8 mouse cellular contexts compared by ENCODE assay signal in genomic region chr9:101073041-101073986, GRCm38 (mm10). TPM values are rescaled to one million over a fixed set of nuclear protein-coding genes. Genes with fewer than 3 reads are reported as not detected.
DNase-seq lines count a peak whose midpoint lies in the region; ATAC-seq and TF ChIP-seq lines count a peak whose summit lies in the region.

No protein-coding gene starts in this region.

- H3K4me1 ChIP-seq in erythroblast, embryonic 14.5 days (ENCODE audit: control insufficient read depth), result peaks cover 31% of the 10 kb centered on the region
- peaks cover 12% of the 10 kb centered on the region for H3K4me1 ChIP-seq in heart, embryonic 12.5 days (replicated peaks)
- peaks cover 7% of the 10 kb centered on the region for H3K4me1 ChIP-seq in kidney, postnatal 0 days (replicated peaks; ENCODE audit: insufficient read depth, low read length)
- peaks cover 5% of the 10 kb centered on the region for H3K4me1 ChIP-seq in liver, embryonic 11.5 days (replicated peaks; ENCODE audit: control insufficient read depth, insufficient read depth, low read length)
- H3K4me1 ChIP-seq in stomach, embryonic 14.5 days (ENCODE audit: control insufficient read depth, insufficient read depth, low read length), result peaks cover 7% of the 10 kb centered on the region

- peak overlapping the region; percentile 93 for H3K4me2 ChIP-seq in heart, embryonic 12.5 days
- peak overlapping the region; percentile 66 for H3K4me2 ChIP-seq in kidney, postnatal 0 days (ENCODE audit: low read length)
- peak overlapping the region; percentile 91 for H3K4me2 ChIP-seq in liver, embryonic 11.5 days
- peak overlapping the region; percentile 60 for H3K4me2 ChIP-seq in stomach, embryonic 14.5 days (replicated peaks; ENCODE audit: low read depth, low read length)

- peak overlapping the region; percentile 88 for H3K9ac ChIP-seq in heart, embryonic 12.5 days
- peak overlapping the region; percentile 91 for H3K9ac ChIP-seq in kidney, postnatal 0 days (ENCODE audit: low read depth, low read length)
- peak overlapping the region; percentile 99 for H3K9ac ChIP-seq in liver, embryonic 11.5 days (ENCODE audit: low read depth, low read length)
- peak overlapping the region; percentile 82 for H3K9ac ChIP-seq in stomach, embryonic 14.5 days (replicated peaks; ENCODE audit: low read depth, low read length)

- H3K27ac ChIP-seq in heart, embryonic 12.5 days (ENCODE audit: poor library complexity, severe bottlenecking), result peak overlapping the region; percentile 98
- peak overlapping the region; percentile 99 for H3K27ac ChIP-seq in kidney, postnatal 0 days
- peak overlapping the region; percentile 99 for H3K27ac ChIP-seq in liver, embryonic 11.5 days (ENCODE audit: low read depth, low read length)
- H3K27ac ChIP-seq in stomach, embryonic 14.5 days (ENCODE audit: low read length), result peak overlapping the region; percentile 93

- 2% methylated on average over 51 of the region's 65 CpGs for WGBS in heart, embryonic 12.5 days
- 2% methylated on average over 56 of the region's 65 CpGs for WGBS in kidney, postnatal 0 days
- 1% methylated on average over 61 of the region's 65 CpGs for whole genome bisulfite sequencing in liver, embryonic 11.5 days
- 2% methylated on average over 63 of the region's 65 CpGs for WGBS in stomach, embryonic 14.5 days

- peak overlapping the region; percentile 78 for H3ac ChIP-seq in C2C12 (ENCODE audit: control insufficient read depth, insufficient read length, low read depth)

- peak; percentile 100 for DNase-seq in brain, embryonic 14.5 days (ENCODE audit: low read depth)
- peak; percentile 99 for DNase-seq in kidney, postnatal 0 days (ENCODE audit: low spot score)
- peak; percentile 98 for DNase-seq in liver, embryonic 11.5 days (ENCODE audit: low spot score)
- DNase-seq in naive thymus-derived CD4-positive, alpha-beta T cell, adult 2 months (ENCODE audit: low read depth), result peak; percentile 98

- TF ChIP-seq CTCF in C2C12 (IDR thresholded peaks at IDR 0.05; ENCODE audit: control insufficient read depth, insufficient read depth, insufficient read length), result no peak
- no peak for TF ChIP-seq CTCF in brain, embryonic 14.5 days (IDR thresholded peaks at IDR 0.05; ENCODE audit: borderline replicate concordance, extremely low read depth, insufficient read depth, insufficient read length)
- no peak for TF ChIP-seq CTCF in kidney, postnatal 0 days (IDR thresholded peaks at IDR 0.05; ENCODE audit: low read depth)

- H3K9me3 ChIP-seq in erythroblast, embryonic 14.5 days (ENCODE audit: control insufficient read depth, low read length), result peaks cover 7% of the 10 kb centered on the region
- 0 out of 2 replicates have a peak, but pooled peaks cover 3% of the 10 kb centered on the region for H3K9me3 ChIP-seq in heart, embryonic 12.5 days (replicated peaks)
- H3K9me3 ChIP-seq in kidney, postnatal 0 days (replicated peaks; ENCODE audit: low read length), result no peaks in the 10 kb centered on the region
- H3K9me3 ChIP-seq in liver, embryonic 11.5 days (ENCODE audit: control insufficient read depth, low read length), result no peaks in the 10 kb centered on the region
- H3K9me3 ChIP-seq in stomach, embryonic 14.5 days (ENCODE audit: control insufficient read depth, low read depth, low read length), result no peaks in the 10 kb centered on the region

- TF ChIP-seq POLR2A in brain, embryonic 14.5 days (IDR thresholded peaks at IDR 0.05; ENCODE audit: borderline replicate concordance, extremely low read depth, insufficient read depth, insufficient read length, poor library complexity, severe bottlenecking), result peak; percentile 56; the same call in 1 of the 2 replicates

- no peaks in the 10 kb centered on the region for H3K27me3 ChIP-seq in C2C12 (ENCODE audit: control insufficient read depth, insufficient read depth, insufficient read length)
- no peaks in the 10 kb centered on the region for H3K27me3 ChIP-seq in erythroblast, embryonic 14.5 days (ENCODE audit: control insufficient read depth)
- no peaks in the 10 kb centered on the region for H3K27me3 ChIP-seq in heart, embryonic 12.5 days (replicated peaks)
- H3K27me3 ChIP-seq in kidney, postnatal 0 days (ENCODE audit: insufficient read depth, low read length), result no peaks in the 10 kb centered on the region
- no peaks in the 10 kb centered on the region for H3K27me3 ChIP-seq in liver, embryonic 11.5 days (replicated peaks; ENCODE audit: control insufficient read depth, insufficient read depth, low read length)
- H3K27me3 ChIP-seq in stomach, embryonic 14.5 days (ENCODE audit: control insufficient read depth, insufficient read depth, low read length), result no peaks in the 10 kb centered on the region

- H3K79me2 ChIP-seq in C2C12 (ENCODE audit: control insufficient read depth, insufficient read depth), result peaks cover 40% of the 10 kb centered on the region

- peaks cover 38% of the 10 kb centered on the region for H3K79me3 ChIP-seq in C2C12 (ENCODE audit: low read depth)

- peak; percentile 94 for ATAC-seq in heart, embryonic 12.5 days (ENCODE audit: insufficient number of reproducible peaks, low FRiP score)
- peak; percentile 95 for ATAC-seq in kidney, postnatal 0 days (replicated peaks; ENCODE audit: low FRiP score, low read depth)
- peak; percentile 90 for ATAC-seq in liver, embryonic 11.5 days (replicated peaks; ENCODE audit: low FRiP score)
- peak; percentile 95 for ATAC-seq in stomach, embryonic 14.5 days (ENCODE audit: insufficient number of reproducible peaks, insufficient read depth, low FRiP score, low read depth)

- H3K4me3 ChIP-seq in C2C12 (ENCODE audit: insufficient read depth, poor library complexity, severe bottlenecking), result peak overlapping the region; percentile 78
- peak overlapping the region; percentile 99 for H3K4me3 ChIP-seq in erythroblast, embryonic 14.5 days (replicated peaks)
- H3K4me3 ChIP-seq in heart, embryonic 12.5 days, result peak overlapping the region; percentile 89
- H3K4me3 ChIP-seq in kidney, postnatal 0 days (replicated peaks; ENCODE audit: low read depth, low read length), result peak overlapping the region; percentile 80
- H3K4me3 ChIP-seq in liver, embryonic 11.5 days (ENCODE audit: low read depth, low read length), result peak overlapping the region; percentile 98
- peak overlapping the region; percentile 75 for H3K4me3 ChIP-seq in stomach, embryonic 14.5 days (ENCODE audit: low read depth, low read length)

- peaks cover 13% of the 10 kb centered on the region for H3K36me3 ChIP-seq in C2C12 (ENCODE audit: control insufficient read depth, insufficient read depth)
- H3K36me3 ChIP-seq in erythroblast, embryonic 14.5 days (ENCODE audit: control insufficient read depth), result peaks cover 27% of the 10 kb centered on the region
- H3K36me3 ChIP-seq in heart, embryonic 12.5 days, result no peaks in the 10 kb centered on the region
- H3K36me3 ChIP-seq in kidney, postnatal 0 days (ENCODE audit: insufficient read depth, low read length), result no peaks in the 10 kb centered on the region
- no peaks in the 10 kb centered on the region for H3K36me3 ChIP-seq in liver, embryonic 11.5 days (ENCODE audit: control insufficient read depth, insufficient read depth, low read length)
- no peaks in the 10 kb centered on the region for H3K36me3 ChIP-seq in stomach, embryonic 14.5 days (ENCODE audit: control insufficient read depth, insufficient read depth, low read length)

TF ChIP-seq in C2C12, 6 proteins besides CTCF, POLR2A, EP300 and RAD21:
- TF ChIP-seq MYOD1 (IDR thresholded peaks at IDR 0.05; ENCODE audit: control insufficient read depth, insufficient read length, low read depth) (no peak), FOSL1 (IDR thresholded peaks at IDR 0.05; ENCODE audit: insufficient read depth, low read length, poor library complexity, severe bottlenecking) (no peak), MYOG (IDR thresholded peaks at IDR 0.05; ENCODE audit: control insufficient read depth, extremely low read depth, insufficient read length) (no peak), CEBPB (IDR thresholded peaks at IDR 0.05; ENCODE audit: low read depth) (no peak), MAX (IDR thresholded peaks at IDR 0.05) (peak; percentile 80), USF1 (IDR thresholded peaks at IDR 0.05; ENCODE audit: low read depth) (peak; percentile 27)

RNA-seq across cellular contexts. Expression of gene Msl2, which starts 0.6 kb away (rescaled TPM):
- 7.6 TPM for polyA plus RNA-seq in C2C12 (2012; fragmentation: generic; extraction: Trizol)
- 25.8 and 33.6 TPM in 2 replicates for polyA plus RNA-seq in brain, embryonic 14.5 days (2012; rRNA removed)
- polyA plus RNA-seq in erythroblast, embryonic 14.5 days (2012), result 0.76 and 1.1 TPM in 2 replicates
- 5.3 and 6.0 TPM in 2 replicates for polyA plus RNA-seq in heart, embryonic 12.5 days (2016; fragmentation: Nextera tagmentation; extraction: Ambion mirVana)
- polyA plus RNA-seq in kidney, postnatal 0 days (2015; fragmentation: Nextera tagmentation; extraction: Ambion mirVana), result 5.7 and 6.5 TPM in 2 replicates
- polyA plus RNA-seq in liver, embryonic 11.5 days (2014; fragmentation: Nextera tagmentation; extraction: Ambion mirVana), result 4.7 and 4.9 TPM in 2 replicates
- 7.8 and 9.9 TPM in 2 replicates for polyA plus RNA-seq in stomach, embryonic 14.5 days (2014; fragmentation: Nextera tagmentation; extraction: Ambion mirVana)

RNA-seq across cellular contexts. Expression of gene Pccb, which starts 38.6 kb away (rescaled TPM):
- polyA plus RNA-seq in C2C12 (2012; fragmentation: generic; extraction: Trizol), result 17.5 TPM
- 62.7 and 63.1 TPM in 2 replicates for polyA plus RNA-seq in brain, embryonic 14.5 days (2012; rRNA removed)
- polyA plus RNA-seq in erythroblast, embryonic 14.5 days (2012), result 4.3 and 5.0 TPM in 2 replicates
- polyA plus RNA-seq in heart, embryonic 12.5 days (2016; fragmentation: Nextera tagmentation; extraction: Ambion mirVana), result 21.6 TPM in 2 replicates
- polyA plus RNA-seq in kidney, postnatal 0 days (2015; fragmentation: Nextera tagmentation; extraction: Ambion mirVana), result 42.0 and 48.5 TPM in 2 replicates
- polyA plus RNA-seq in liver, embryonic 11.5 days (2014; fragmentation: Nextera tagmentation; extraction: Ambion mirVana), result 8.7 and 10.2 TPM in 2 replicates
- polyA plus RNA-seq in stomach, embryonic 14.5 days (2014; fragmentation: Nextera tagmentation; extraction: Ambion mirVana), result 27.1 and 28.2 TPM in 2 replicates

Comparison
In these comparisons a context has a peak if more than half of its experiments do, and no peak if none do; other contexts are left out.
1. Peak in every context shown above with its lines: DNase-seq, ATAC-seq, H3K4me3 ChIP-seq and H3K27ac ChIP-seq.